Mouse (Mus musculus) c-Kit-positive CD71-positive TER-119-positive erythroid progenitor cells, embryonic 14.5 days (primary cell): ENCODE measurements around the gene 9930111J21Rik1.
"Not testable (repeated sequence)": the region's sequence is repeated elsewhere in the genome, so short reads cannot be mapped to it uniquely, and the experiment has no call there.

Source experiments
- DNase-seq: peaks from one replicate; pipeline ENCODE4 v3.0.0-alpha.2; 2013; ENCODE audit warnings: low spot score

The 9930111J21Rik1 gene

DNA sequence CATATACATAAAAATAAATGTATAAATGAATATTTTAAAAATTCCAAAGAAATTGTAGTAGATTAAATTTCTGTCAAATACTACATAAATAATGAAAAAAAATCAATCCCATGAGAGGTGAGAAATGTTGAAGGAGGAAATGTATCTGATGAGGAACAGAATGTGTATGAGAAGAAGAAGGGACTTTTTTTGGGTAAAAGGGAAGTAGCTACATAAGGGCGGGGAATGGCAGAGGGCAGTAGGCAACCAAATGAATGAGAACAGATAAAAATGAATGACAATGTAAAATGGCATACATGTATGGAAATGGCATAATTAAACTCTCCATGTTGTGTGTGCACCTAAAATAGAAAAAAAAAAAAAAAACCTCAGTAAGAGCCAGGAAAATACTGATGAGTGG lies 65.6 kb downstream of the 9930111J21Rik1 start:
- no peak for DNase-seq

DNA sequence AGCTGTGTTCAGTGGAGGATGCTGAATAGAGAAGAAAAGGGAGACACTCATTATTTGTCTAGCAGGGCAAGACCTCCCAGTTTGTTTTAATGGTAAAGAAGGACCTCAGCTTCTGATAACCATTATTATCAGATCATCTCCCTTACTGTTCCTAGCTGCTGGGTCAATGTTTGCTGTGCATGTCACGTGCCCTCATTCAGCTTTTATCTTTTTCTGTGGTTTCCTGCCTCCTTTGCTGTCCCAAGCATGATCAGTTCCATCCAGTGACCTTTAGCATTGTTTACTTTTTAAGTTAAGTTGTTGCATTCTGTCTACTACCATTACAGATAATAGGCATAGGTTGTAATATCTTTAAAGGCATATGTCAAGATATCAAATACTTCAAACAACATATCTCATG lies 70.7 kb downstream of the 9930111J21Rik1 start:
- no peak for DNase-seq

DNA sequence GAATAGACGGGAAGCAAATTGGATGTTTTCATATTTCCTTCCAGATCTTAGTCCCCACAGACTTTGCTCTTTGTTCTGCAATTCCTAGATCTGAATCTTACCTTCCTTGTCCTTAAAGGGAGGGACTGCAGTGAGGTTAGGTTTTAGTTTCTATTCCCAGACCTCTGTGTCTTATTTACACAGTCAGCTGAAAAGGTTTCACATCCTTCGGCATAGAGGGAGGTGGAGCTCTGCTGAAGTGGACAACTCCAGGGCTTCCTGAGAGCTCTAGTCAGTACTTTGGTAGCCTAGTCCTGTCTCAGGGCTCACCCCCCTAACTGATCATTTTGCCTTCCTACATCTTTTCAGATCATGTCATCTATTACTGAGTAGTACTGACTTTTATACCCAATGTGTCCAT lies 77.2 kb downstream of the 9930111J21Rik1 start, which contains the start of gene Gm5431:
Gene Gm5431, minus strand, starts transcription at position 194 of the 400 bp plus-strand sequence.
- no peak for DNase-seq

DNA sequence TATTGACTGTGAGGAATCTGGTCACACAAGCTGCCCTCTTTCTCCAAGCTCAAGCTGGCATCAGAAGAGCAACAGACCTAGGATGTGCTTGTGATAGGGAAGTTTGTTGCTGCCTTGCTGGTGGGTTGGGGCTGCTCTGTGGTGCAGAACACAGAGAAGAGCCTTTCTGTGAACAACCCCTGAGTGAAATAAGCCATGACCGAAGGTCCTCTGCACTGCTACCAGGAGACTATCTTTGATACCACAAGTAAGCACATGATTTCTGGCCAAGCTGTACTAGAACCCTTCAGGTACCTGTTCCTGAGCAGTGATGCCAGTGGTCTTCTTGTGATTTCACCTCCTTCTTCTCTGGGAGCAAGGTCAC lies 77.6 kb downstream of the 9930111J21Rik1 start:
- not testable (repeated sequence) for DNase-seq

DNA sequence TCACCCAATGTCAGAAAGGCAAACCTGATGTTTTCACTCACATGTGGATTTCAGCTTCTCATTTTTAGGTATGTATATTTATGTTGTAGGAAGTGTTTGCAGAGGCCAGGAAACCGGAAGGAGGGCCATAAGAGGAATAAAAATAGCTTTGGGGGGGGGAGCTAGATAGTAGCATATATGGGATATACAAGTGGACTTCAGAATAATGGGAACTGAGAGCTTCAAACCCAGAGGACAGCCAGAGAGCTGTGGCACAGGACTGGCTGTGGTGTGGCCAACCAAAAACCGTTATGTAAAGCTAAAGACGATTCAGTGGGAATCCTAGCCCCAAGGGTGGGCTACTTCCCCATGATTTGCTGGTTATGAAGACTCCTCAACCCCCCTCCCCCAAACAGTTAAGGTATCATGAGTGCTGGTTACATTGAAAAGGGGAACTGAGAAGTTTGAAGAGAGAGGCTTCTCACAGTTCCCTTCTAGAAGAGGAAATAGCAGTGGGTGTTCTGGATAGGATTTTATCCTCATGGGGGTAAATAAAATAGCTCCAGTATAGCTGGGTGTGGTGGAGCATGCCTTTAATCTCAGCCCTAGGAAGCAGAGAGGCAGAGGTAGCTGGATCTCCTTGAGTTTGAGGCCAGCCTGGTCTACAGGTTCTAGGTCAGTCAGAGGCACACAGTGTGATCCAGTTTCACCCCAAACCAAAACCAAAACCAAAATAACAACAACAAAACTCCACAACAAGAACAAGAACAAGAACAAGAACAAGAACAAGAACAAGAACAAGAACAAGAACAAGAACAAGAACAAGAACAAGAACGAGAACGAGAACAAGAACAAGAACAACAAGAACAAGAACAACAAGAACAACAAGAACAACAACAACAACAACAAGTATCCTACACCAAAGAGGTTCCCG lies 78.3 kb downstream of the 9930111J21Rik1 start:
- not testable (repeated sequence) for DNase-seq

DNA sequence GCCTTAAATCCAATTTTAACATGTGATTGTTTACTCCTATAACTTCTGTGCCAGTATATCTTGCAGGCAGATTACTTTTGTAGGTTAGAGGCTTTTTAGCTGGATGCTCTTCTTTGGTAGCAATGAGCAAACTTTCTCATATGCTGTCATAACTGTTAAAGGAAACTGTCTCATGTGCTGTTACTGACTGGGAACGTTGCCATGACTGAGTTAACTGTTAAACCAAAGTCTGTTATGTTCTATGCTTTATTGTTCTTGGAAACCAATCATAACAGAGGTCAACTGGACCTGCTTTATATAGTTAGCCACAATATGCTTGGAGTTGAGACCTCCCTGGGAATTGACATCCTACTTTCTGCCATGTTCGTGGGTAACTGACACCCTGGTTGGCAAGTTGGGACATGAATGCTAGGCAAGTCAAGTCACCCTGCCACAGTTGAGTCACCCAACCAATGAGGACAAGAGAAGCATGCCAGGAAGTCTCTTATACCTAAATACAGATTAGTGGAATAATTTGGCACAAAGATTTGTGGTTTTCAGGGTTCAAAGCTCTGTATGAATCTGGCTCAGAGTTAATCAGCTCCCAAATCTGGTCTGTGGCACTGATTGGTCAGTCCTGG lies 80.3 kb downstream of the 9930111J21Rik1 start:
- no peak for DNase-seq
